Mouse (Mus musculus): ENCODE measurements around the gene Pde4d.

GRCm38 (mm10) chr13:109536636-109537035 lies 1086.9 kb downstream of the Pde4d start:
- TF ChIP-seq MEF2A (IDR thresholded peaks at IDR 0.05; ENCODE audit: extremely low read depth, insufficient replicate concordance, low read depth, low read length, poor library complexity, severe bottlenecking) (no peak), MXI1 (IDR thresholded peaks at IDR 0.05; ENCODE audit: low read depth, low read length) (no peak), BHLHE40 (IDR thresholded peaks at IDR 0.05; ENCODE audit: borderline replicate concordance, low read depth, low read length) (no peak), KAT2A (conservative IDR thresholded peaks at IDR 0.05; ENCODE audit: low read depth, low read length) (no peak), ZNF384 (IDR thresholded peaks at IDR 0.05; ENCODE audit: low read depth, low read length) (no peak), CHD2 (IDR thresholded peaks at IDR 0.05; ENCODE audit: low read length) (no peak), EP300 (IDR thresholded peaks at IDR 0.05; ENCODE audit: low read depth in 1 of 2, low read length in 2 of 2) (no peak), UBTF (IDR thresholded peaks at IDR 0.05; ENCODE audit: borderline replicate concordance, insufficient read depth, low read depth, low read length) (no peak), CTCF (IDR thresholded peaks at IDR 0.05 in 2 of 3, conservative IDR thresholded peaks at IDR 0.05 in 1 of 3; ENCODE audit: control insufficient read depth in 1 of 3, insufficient read depth in 1 of 3, low read depth in 2 of 3, low read length in 3 of 3, poor library complexity in 1 of 3, severe bottlenecking in 1 of 3) (no peak)

Measured in MEL (cell line).